Mouse (Mus musculus): ENCODE results near the gene Elovl4. TPM values are rescaled to one million over a fixed set of nuclear protein-coding genes. Genes with fewer than 3 reads are reported as not detected.

Gene Elovl4
- 49.2 and 53.7 TPM in 2 replicates for polyA plus RNA-seq (2016; fragmentation: Nextera tagmentation; extraction: Ambion mirVana)

GRCm38 (mm10) chr9:83805977-83806815 is at the start of gene Elovl4:
Gene Elovl4 (minus strand): TSS chr9:83806277.
- Histone ChIP-seq H3K9ac (peak within 1 kb of the TSS; percentile 82), H3K4me3 (peak within 1 kb of the TSS; percentile 67), H3K36me3 (no peaks in the 10 kb centered on the region), H3K9me3 (no peaks in the 10 kb centered on the region), H3K27me3 (replicated peaks) (no peaks in the 10 kb centered on the region), H3K4me2 (replicated peaks) (peak within 1 kb of the TSS; percentile 82), H3K27ac (peak within 1 kb of the TSS; percentile 86), H3K4me1 (peaks cover 15% of the 10 kb centered on the region)
- WGBS = 2% methylated on average over 70 of the region's 71 CpGs
- ATAC-seq (ENCODE audit: low FRiP score, low read depth) = peak; percentile 93

- no peaks in the 10 kb centered on the region for H3K4me1 ChIP-seq
- H3K4me2 ChIP-seq (replicated peaks) = no peak overlapping the region
- WGBS = 96% methylated on average over 3 of the region's 3 CpGs
- H3K9me3 ChIP-seq = no peaks in the 10 kb centered on the region
- no peaks in the 10 kb centered on the region for H3K27me3 ChIP-seq (replicated peaks)
- H3K9ac ChIP-seq = no peak overlapping the region
- no peak overlapping the region for H3K27ac ChIP-seq
- H3K4me3 ChIP-seq = no peak overlapping the region
- ATAC-seq (ENCODE audit: low FRiP score, low read depth) = no peak
- peaks cover 13% of the 10 kb centered on the region for H3K36me3 ChIP-seq
Measured at GRCm38 (mm10) chr9:83852464-83852863, 46.4 kb upstream of the Elovl4 start.

- 2% methylated on average over 27 of the region's 27 CpGs for WGBS
- no peak overlapping the region for H3K27ac ChIP-seq
- peak overlapping the region; percentile 74 for H3K9ac ChIP-seq
- H3K4me1 ChIP-seq = peaks cover 9% of the 10 kb centered on the region
- ATAC-seq (ENCODE audit: low FRiP score, low read depth) = peak; percentile 80
- peak overlapping the region; percentile 82 for H3K4me3 ChIP-seq
- no peaks in the 10 kb centered on the region for H3K27me3 ChIP-seq (replicated peaks)
- peak overlapping the region; percentile 85 for H3K4me2 ChIP-seq (replicated peaks)
- no peaks in the 10 kb centered on the region for H3K36me3 ChIP-seq
- H3K9me3 ChIP-seq = no peaks in the 10 kb centered on the region
Measured at GRCm38 (mm10) chr9:83834748-83835313, 28.8 kb upstream of the Elovl4 start.

GRCm38 (mm10) chr9:83833811-83834747 is 28.0 kb upstream of the Elovl4 start, which contains the start of gene Ttk:
Gene Ttk (plus strand): TSS chr9:83834689.
- H3K36me3 ChIP-seq = no peaks in the 10 kb centered on the region
- under 1% methylated on average over 38 of the region's 38 CpGs for WGBS
- H3K4me1 ChIP-seq = peaks cover 9% of the 10 kb centered on the region
- peak; percentile 99 for ATAC-seq (ENCODE audit: low FRiP score, low read depth)
- peak within 1 kb of the TSS; percentile 82 for H3K4me3 ChIP-seq
- peak within 1 kb of the TSS; percentile 89 for H3K27ac ChIP-seq
- peak within 1 kb of the TSS; percentile 74 for H3K9ac ChIP-seq
- no peaks in the 10 kb centered on the region for H3K27me3 ChIP-seq (replicated peaks)
- H3K4me2 ChIP-seq (replicated peaks) = peak within 1 kb of the TSS; percentile 85
- H3K9me3 ChIP-seq = no peaks in the 10 kb centered on the region

- H3K4me3 ChIP-seq = no peak overlapping the region
- no peaks in the 10 kb centered on the region for H3K27me3 ChIP-seq (replicated peaks)
- H3K27ac ChIP-seq = no peak overlapping the region
- peaks cover 9% of the 10 kb centered on the region for H3K4me1 ChIP-seq
- no peak overlapping the region for H3K4me2 ChIP-seq (replicated peaks)
- no peaks in the 10 kb centered on the region for H3K9me3 ChIP-seq
- WGBS = 69% methylated on average over 8 of the region's 8 CpGs
- no peak for ATAC-seq (ENCODE audit: low FRiP score, low read depth)
- no peaks in the 10 kb centered on the region for H3K36me3 ChIP-seq
- no peak overlapping the region for H3K9ac ChIP-seq
Measured at GRCm38 (mm10) chr9:83831152-83831551, 25.1 kb upstream of the Elovl4 start.

GRCm38 (mm10) chr9:83829896-83830295 is 23.8 kb upstream of the Elovl4 start:
- Histone ChIP-seq H3K36me3 (no peaks in the 10 kb centered on the region), H3K27ac (no peak overlapping the region), H3K4me2 (replicated peaks) (no peak overlapping the region), H3K9ac (no peak overlapping the region), H3K27me3 (replicated peaks) (no peaks in the 10 kb centered on the region), H3K9me3 (no peaks in the 10 kb centered on the region), H3K4me3 (no peak overlapping the region), H3K4me1 (peaks cover 2% of the 10 kb centered on the region)
- WGBS = 85% methylated on average over 5 of the region's 5 CpGs
- ATAC-seq (ENCODE audit: low FRiP score, low read depth) = no peak

GRCm38 (mm10) chr9:83822925-83823324 is 16.8 kb upstream of the Elovl4 start:
- no peak overlapping the region for H3K4me2 ChIP-seq (replicated peaks)

GRCm38 (mm10) chr9:83820976-83821375 is 14.9 kb upstream of the Elovl4 start:
- H3K4me2 ChIP-seq (replicated peaks) = no peak overlapping the region
- H3K4me3 ChIP-seq = no peak overlapping the region
- 91% methylated on average over 2 of the region's 2 CpGs for WGBS

More at GRCm38 (mm10) chr9:83822925-83823324, 16.8 kb upstream of the Elovl4 start:
- WGBS = 81% methylated on average over 5 of the region's 5 CpGs
- Histone ChIP-seq H3K9ac (no peak overlapping the region), H3K27me3 (replicated peaks) (no peaks in the 10 kb centered on the region), H3K4me3 (no peak overlapping the region), H3K27ac (no peak overlapping the region), H3K4me1 (no peaks in the 10 kb centered on the region), H3K9me3 (no peaks in the 10 kb centered on the region), H3K36me3 (no peaks in the 10 kb centered on the region)
- no peak for ATAC-seq (ENCODE audit: low FRiP score, low read depth)

GRCm38 (mm10) chr9:83819188-83819587 is 13.1 kb upstream of the Elovl4 start:
- whole genome bisulfite sequencing = 74% methylated on average over 7 of the region's 7 CpGs
- no peaks in the 10 kb centered on the region for H3K9me3 ChIP-seq
- no peaks in the 10 kb centered on the region for H3K36me3 ChIP-seq
- H3K4me2 ChIP-seq (replicated peaks) = no peak overlapping the region
- H3K9ac ChIP-seq = no peak overlapping the region
- no peak overlapping the region for H3K27ac ChIP-seq
- no peaks in the 10 kb centered on the region for H3K27me3 ChIP-seq (replicated peaks)
- no peaks in the 10 kb centered on the region for H3K4me1 ChIP-seq
- no peak for ATAC-seq (ENCODE audit: low FRiP score, low read depth)
- no peak overlapping the region for H3K4me3 ChIP-seq

More at GRCm38 (mm10) chr9:83820976-83821375, 14.9 kb upstream of the Elovl4 start:
- Histone ChIP-seq H3K9ac (no peak overlapping the region), H3K9me3 (no peaks in the 10 kb centered on the region), H3K27me3 (replicated peaks) (no peaks in the 10 kb centered on the region), H3K4me1 (no peaks in the 10 kb centered on the region), H3K27ac (no peak overlapping the region), H3K36me3 (no peaks in the 10 kb centered on the region)
- ATAC-seq (ENCODE audit: low FRiP score, low read depth) = no peak

- no peaks in the 10 kb centered on the region for H3K36me3 ChIP-seq
- WGBS = 11% methylated on average over 2 of the region's 2 CpGs
- no peaks in the 10 kb centered on the region for H3K27me3 ChIP-seq (replicated peaks)
- H3K27ac ChIP-seq = no peak overlapping the region
- no peak for ATAC-seq (ENCODE audit: low FRiP score, low read depth)
- no peak overlapping the region for H3K4me2 ChIP-seq (replicated peaks)
- peaks cover 15% of the 10 kb centered on the region for H3K4me1 ChIP-seq
- H3K4me3 ChIP-seq = no peak overlapping the region
- H3K9me3 ChIP-seq = no peaks in the 10 kb centered on the region
- H3K9ac ChIP-seq = no peak overlapping the region
Measured at GRCm38 (mm10) chr9:83807562-83807961, 1.5 kb upstream of the Elovl4 start.

GRCm38 (mm10) chr9:83805164-83805976 is 707 bp downstream of the Elovl4 start:
- ATAC-seq (ENCODE audit: low FRiP score, low read depth) = peak; percentile 87
- H3K9ac ChIP-seq = peak overlapping the region; percentile 82
- H3K27ac ChIP-seq = peak overlapping the region; percentile 86
- H3K4me3 ChIP-seq = peak overlapping the region; percentile 67
- no peaks in the 10 kb centered on the region for H3K36me3 ChIP-seq
- WGBS = under 1% methylated on average over 37 of the region's 37 CpGs
- no peaks in the 10 kb centered on the region for H3K9me3 ChIP-seq
- H3K4me1 ChIP-seq = peaks cover 15% of the 10 kb centered on the region
- H3K27me3 ChIP-seq (replicated peaks) = no peaks in the 10 kb centered on the region
- H3K4me2 ChIP-seq (replicated peaks) = peak overlapping the region; percentile 82
